Mouse (Mus musculus): ENCODE data around the gene Snrnp70. TPM values are rescaled to one million over a fixed set of nuclear protein-coding genes. Genes with fewer than 3 reads are reported as not detected.

The Snrnp70 gene
- polyA plus RNA-seq (2012; rRNA removed), result 807 and 849 TPM in 2 replicates

DNA sequence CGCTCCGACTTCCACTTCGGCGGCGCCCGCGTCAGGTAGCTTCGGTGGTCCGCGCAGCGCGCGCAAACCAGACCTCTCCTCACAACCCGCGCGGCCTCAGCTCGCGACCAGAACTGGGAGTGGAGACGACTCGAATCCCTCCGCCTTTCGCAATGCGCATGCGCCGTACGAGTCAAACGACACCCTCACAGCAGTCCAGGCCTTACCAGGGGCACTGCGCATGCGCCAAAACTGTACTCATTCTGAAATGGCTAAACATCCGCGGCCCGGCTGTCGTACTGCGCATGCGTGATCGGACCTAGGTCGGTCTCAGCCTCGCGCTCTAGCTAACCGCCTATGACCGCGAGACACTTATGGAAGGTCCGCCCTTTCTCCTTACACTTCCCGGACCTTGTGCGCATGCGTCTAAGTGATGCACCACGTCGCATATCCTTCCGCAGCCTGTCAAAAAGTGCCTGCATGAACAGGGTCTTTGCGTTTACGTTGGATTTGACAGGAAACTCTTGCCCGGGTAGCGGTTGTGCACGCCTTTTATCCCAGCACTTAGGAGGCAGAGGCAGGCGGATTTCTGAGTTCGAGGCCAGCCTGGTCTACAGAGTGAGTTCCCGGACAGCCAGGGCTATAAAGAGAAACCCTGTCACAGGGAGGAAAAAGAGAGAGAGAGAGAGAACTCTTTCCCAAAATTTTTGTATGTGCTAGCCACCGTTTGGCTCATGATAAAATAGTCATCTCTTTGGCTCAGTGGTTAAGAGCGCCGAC lies at the start of gene Snrnp70:
TSS of gene Snrnp70 (minus strand) at position 165 of the 759 bp plus-strand sequence.
- Histone ChIP-seq H3K27ac (ENCODE audit: insufficient read depth, low read length) (peak within 1 kb of the TSS; percentile 45), H3K27me3 (ENCODE audit: control insufficient read depth, insufficient read depth, low read length) (no peaks in the 10 kb centered on the region), H3K4me3 (replicated peaks; ENCODE audit: insufficient read depth, low read depth, low read length) (peak within 1 kb of the TSS; percentile 71), H3K4me1 (ENCODE audit: control insufficient read depth, insufficient read depth, low read length) (0 out of 2 replicates have a peak, but pooled peaks cover 2% of the 10 kb centered on the region)
- under 1% methylated on average over 60 of the region's 60 CpGs for WGBS
- TF ChIP-seq CTCF (IDR thresholded peaks at IDR 0.05; ENCODE audit: borderline replicate concordance, insufficient read depth, low read depth, low read length) (no peak), POLR2A (IDR thresholded peaks at IDR 0.05; ENCODE audit: borderline replicate concordance, insufficient read depth, low read length) (peak; percentile 83)
- DNase-seq, result peak; percentile 100

DNA sequence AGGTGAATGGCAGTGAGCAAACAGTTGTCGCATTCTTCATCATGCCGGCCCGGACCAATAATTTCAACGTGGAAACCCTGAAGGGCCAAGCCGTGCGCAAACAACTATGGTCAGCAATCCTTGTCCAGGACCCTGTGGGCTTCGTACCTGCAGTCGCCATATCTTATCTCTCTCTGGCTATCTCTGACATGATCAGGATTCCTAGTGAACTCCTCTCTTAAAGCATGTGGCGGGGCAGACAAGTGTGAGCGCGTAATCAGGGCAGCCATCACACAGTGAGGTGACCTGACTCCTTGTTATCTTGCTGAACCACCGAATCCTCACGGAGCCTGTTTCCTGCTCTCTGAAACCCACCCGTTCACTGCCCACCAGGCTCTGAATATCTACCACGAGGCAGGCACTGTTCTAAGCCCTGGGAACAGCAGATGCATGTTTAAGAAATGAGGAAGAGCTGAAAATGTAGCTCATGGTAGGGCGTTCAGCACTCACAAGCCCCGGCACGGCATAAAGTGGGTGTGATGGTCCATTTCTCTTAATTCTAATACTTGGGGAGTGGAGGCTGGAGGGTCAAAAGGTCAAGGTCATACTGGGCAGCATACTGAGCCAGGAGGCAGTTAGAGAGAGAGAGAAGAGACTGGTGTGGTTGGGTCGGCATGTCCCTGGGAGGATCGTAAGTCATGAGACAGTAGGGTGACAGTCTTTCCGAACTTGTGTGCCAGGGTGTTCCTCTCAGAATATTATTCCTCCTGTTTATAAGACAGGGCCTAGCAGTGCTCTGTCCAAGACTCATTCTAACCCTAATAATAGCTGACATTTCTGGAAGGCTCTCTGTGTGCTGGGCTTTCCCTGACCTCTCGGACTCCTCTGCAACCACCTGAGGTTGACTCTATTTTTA lies 48.2 kb upstream of the Snrnp70 start:
- no peaks in the 10 kb centered on the region for H3K4me1 ChIP-seq (ENCODE audit: control insufficient read depth, insufficient read depth, low read length)
- no peak overlapping the region for H3K4me3 ChIP-seq (replicated peaks; ENCODE audit: insufficient read depth, low read depth, low read length)
- WGBS, result 91% methylated on average over 22 of the region's 22 CpGs
- no peak for DNase-seq
- TF ChIP-seq POLR2A (IDR thresholded peaks at IDR 0.05; ENCODE audit: borderline replicate concordance, insufficient read depth, low read length) (no peak), CTCF (IDR thresholded peaks at IDR 0.05; ENCODE audit: borderline replicate concordance, insufficient read depth, low read depth, low read length) (no peak)
- H3K27ac ChIP-seq (ENCODE audit: insufficient read depth, low read length), result no peak overlapping the region
- H3K27me3 ChIP-seq (ENCODE audit: control insufficient read depth, insufficient read depth, low read length), result no peaks in the 10 kb centered on the region

DNA sequence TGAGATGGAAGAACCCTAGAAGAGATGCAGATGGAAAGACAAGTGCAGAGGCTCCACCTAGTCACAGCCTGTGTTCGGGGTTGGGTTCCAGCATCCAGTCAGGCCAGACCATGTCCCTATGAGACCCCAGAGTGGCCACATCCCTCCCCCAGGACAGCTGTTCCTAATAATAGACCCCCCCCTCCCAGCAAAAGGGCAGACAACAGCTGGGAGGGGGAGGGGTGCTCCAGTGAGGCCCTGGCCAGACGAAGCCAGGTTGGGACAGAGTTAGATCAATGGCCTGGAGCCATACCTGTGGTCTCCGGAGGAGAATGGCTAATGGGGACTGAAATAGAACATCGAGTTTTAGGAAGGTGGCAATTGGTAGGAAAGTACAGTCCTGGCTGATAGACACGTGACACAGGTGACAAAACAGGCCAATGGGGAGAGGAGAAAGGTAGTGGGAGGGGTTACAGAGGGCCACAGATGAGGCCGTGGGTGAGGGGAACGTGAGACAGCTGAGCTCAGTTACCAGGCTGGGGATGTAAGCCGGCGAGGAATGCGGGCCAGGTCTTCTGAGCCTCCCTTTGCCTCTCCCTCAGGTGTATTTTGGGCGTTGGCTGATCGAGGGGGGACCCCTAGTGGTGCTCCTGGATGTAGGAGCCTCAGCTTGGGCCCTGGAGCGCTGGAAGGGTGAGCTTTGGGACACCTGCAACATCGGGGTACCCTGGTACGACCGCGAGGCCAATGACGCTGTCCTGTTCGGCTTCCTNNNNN lies 42.2 kb upstream of the Snrnp70 start, which contains the start of gene Ruvbl2:
TSS of gene Ruvbl2 (minus strand) at position 576 of the 756 bp plus-strand sequence.
- TF ChIP-seq POLR2A (IDR thresholded peaks at IDR 0.05; ENCODE audit: borderline replicate concordance, insufficient read depth, low read length) (no peak), CTCF (IDR thresholded peaks at IDR 0.05; ENCODE audit: borderline replicate concordance, insufficient read depth, low read depth, low read length) (peak; percentile 30; the same call in 1 of the 2 replicates)
- WGBS, result 37% methylated on average over 19 of the region's 19 CpGs
- Histone ChIP-seq H3K27ac (ENCODE audit: insufficient read depth, low read length) (no peak within 1 kb of the TSS), H3K4me3 (replicated peaks; ENCODE audit: insufficient read depth, low read depth, low read length) (peak within 1 kb of the TSS; percentile 8), H3K27me3 (ENCODE audit: control insufficient read depth, insufficient read depth, low read length) (no peaks in the 10 kb centered on the region), H3K4me1 (ENCODE audit: control insufficient read depth, insufficient read depth, low read length) (peaks cover 27% of the 10 kb centered on the region)
- no peak for DNase-seq

DNA sequence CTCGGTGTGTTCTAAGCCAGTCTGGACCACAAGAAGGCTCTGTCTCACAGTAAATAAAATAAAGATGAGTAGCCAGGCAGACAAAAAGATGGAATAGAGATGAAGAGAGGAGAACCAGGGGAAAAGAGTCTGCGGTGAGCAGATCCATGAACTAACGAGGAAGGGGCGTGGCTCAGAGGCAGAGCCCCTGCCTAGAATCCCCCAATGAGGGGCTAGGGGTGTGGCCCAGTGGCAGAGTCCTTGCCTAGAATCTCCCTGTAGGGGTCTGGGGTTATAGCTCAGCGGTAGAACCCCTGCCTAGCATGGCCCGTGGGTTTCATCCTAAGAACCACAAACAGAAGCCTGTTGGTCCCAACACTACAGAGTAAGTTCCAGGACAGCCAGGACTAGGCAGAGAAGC lies 41.5 kb upstream of the Snrnp70 start:
- no peak for TF ChIP-seq POLR2A (IDR thresholded peaks at IDR 0.05; ENCODE audit: borderline replicate concordance, insufficient read depth, low read length)
- no peak for TF ChIP-seq CTCF (IDR thresholded peaks at IDR 0.05; ENCODE audit: borderline replicate concordance, insufficient read depth, low read depth, low read length)
- 56% methylated on average over 6 of the region's 6 CpGs for WGBS

DNA sequence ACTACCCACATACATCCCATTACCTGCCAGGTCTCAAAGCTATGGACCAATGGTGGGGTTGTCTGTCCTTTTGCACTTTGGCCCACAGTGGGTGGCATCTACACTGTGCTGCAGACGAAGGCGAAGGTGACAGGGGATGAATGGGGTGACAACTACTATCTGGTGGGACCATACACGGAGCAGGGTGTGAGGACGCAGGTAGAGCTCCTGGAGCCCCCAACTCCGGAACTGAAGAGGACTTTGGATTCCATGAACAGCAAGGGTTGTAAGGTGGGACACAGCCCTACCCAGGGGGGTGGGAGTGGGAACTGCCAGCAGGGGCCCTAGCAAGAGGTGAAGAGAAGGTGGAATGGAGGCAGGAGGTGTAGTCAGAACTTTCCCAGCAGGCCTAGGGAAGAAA lies 40.9 kb upstream of the Snrnp70 start:
- WGBS, result 93% methylated on average over 5 of the region's 5 CpGs
- TF ChIP-seq CTCF (IDR thresholded peaks at IDR 0.05; ENCODE audit: borderline replicate concordance, insufficient read depth, low read depth, low read length), result no peak
- TF ChIP-seq POLR2A (IDR thresholded peaks at IDR 0.05; ENCODE audit: borderline replicate concordance, insufficient read depth, low read length), result no peak

More for the DNA sequence above, 41.5 kb upstream of the Snrnp70 start:
- no peak overlapping the region for H3K27ac ChIP-seq (ENCODE audit: insufficient read depth, low read length)
- H3K27me3 ChIP-seq (ENCODE audit: control insufficient read depth, insufficient read depth, low read length), result no peaks in the 10 kb centered on the region
- no peak for DNase-seq
- no peak overlapping the region for H3K4me3 ChIP-seq (replicated peaks; ENCODE audit: insufficient read depth, low read depth, low read length)
- peaks cover 28% of the 10 kb centered on the region for H3K4me1 ChIP-seq (ENCODE audit: control insufficient read depth, insufficient read depth, low read length)

DNA sequence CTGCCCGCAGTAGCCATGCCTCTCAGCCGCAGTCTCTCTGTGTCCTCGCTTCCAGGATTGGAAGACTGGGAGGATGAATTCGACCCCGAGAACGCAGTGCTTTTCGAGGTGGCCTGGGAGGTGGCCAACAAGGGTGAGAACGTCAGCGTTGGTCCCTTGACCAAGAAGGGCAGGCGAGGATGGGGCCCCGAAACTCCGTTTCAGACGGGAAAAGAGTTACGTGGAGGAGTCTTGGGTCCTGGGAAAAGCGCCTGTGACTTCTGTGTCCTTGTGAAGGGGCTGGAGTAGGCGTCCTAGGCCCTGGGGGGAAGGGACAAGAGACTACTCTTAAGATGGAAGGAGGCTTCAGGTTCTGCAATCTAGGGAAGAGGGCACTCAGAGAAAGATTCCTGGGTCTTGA lies 39.5 kb upstream of the Snrnp70 start:
- TF ChIP-seq CTCF (IDR thresholded peaks at IDR 0.05; ENCODE audit: borderline replicate concordance, insufficient read depth, low read depth, low read length), result no peak
- TF ChIP-seq POLR2A (IDR thresholded peaks at IDR 0.05; ENCODE audit: borderline replicate concordance, insufficient read depth, low read length), result no peak
- peaks cover 28% of the 10 kb centered on the region for H3K4me1 ChIP-seq (ENCODE audit: control insufficient read depth, insufficient read depth, low read length)
- 1% methylated on average over 16 of the region's 16 CpGs for WGBS
- peak overlapping the region; percentile 42 for H3K27ac ChIP-seq (ENCODE audit: insufficient read depth, low read length)
- no peak for DNase-seq
- H3K4me3 ChIP-seq (replicated peaks; ENCODE audit: insufficient read depth, low read depth, low read length), result peak overlapping the region; percentile 84
- H3K27me3 ChIP-seq (ENCODE audit: control insufficient read depth, insufficient read depth, low read length), result no peaks in the 10 kb centered on the region

More for the DNA sequence above, 40.9 kb upstream of the Snrnp70 start:
- DNase-seq, result no peak
- no peaks in the 10 kb centered on the region for H3K27me3 ChIP-seq (ENCODE audit: control insufficient read depth, insufficient read depth, low read length)
- H3K4me1 ChIP-seq (ENCODE audit: control insufficient read depth, insufficient read depth, low read length), result peaks cover 28% of the 10 kb centered on the region
- H3K27ac ChIP-seq (ENCODE audit: insufficient read depth, low read length), result no peak overlapping the region
- H3K4me3 ChIP-seq (replicated peaks; ENCODE audit: insufficient read depth, low read depth, low read length), result no peak overlapping the region

All from cerebellum, adult 2 months (tissue).